Mouse (Mus musculus) testis, adult 2 months (tissue): ENCODE data around the gene Myl9.

ENCODE experiments used
- CTCF ChIP-seq: fragments of 200-500 bp; IDR thresholded peaks from 2 replicates; pipeline ENCODE4 v1.5.1; 2012; ENCODE audit warnings: low read depth, mild to moderate bottlenecking, inconsistent platforms, low read length, moderate library complexity; ENCODE audit not compliant: control insufficient read depth, insufficient read depth, insufficient replicate concordance
- POLR2A ChIP-seq: fragments of 200-500 bp; IDR thresholded peaks from 2 replicates; pipeline ENCODE4 v1.6.1; 2012; ENCODE audit warnings: low read depth, mild to moderate bottlenecking, inconsistent platforms, low read length, moderate library complexity; ENCODE audit not compliant: control insufficient read depth

GRCm38 (mm10) chr2:156780129-156780528, 4.9 kb downstream of the Myl9 start:
- TF ChIP-seq POLR2A (no peak), CTCF (no peak)
